Mouse (Mus musculus) kidney, adult 2 months (tissue): Measurements from ENCODE around the gene Exosc5.

ENCODE experiments used
- CTCF ChIP-seq: fragments of 200-500 bp; conservative IDR thresholded peaks from 2 replicates; pipeline ENCODE4 v1.5.1; 2011; ENCODE audit warnings: low read depth, mild to moderate bottlenecking, control low read depth, low read length, moderate library complexity, mixed read lengths; ENCODE audit not compliant: insufficient read depth, insufficient read length
- POLR2A ChIP-seq: fragments of 200-500 bp; IDR thresholded peaks from one replicate; pipeline ENCODE4 v1.6.1; 2011; ENCODE audit warnings: low read depth, low read length, control low read depth

GRCm38 (mm10) chr7:25706578-25707170, 47.7 kb downstream of the Exosc5 start:
- TF ChIP-seq CTCF: no peak
- TF ChIP-seq POLR2A: no peak
